8 mouse cellular contexts compared by ENCODE assay signal in genomic region chr7:101107968-101108652, GRCm38 (mm10). TPM values are rescaled to one million over a fixed set of nuclear protein-coding genes. Genes with fewer than 3 reads are reported as not detected.
DNase-seq lines count a peak whose midpoint lies in the region; ATAC-seq and TF ChIP-seq lines count a peak whose summit lies in the region.

No protein-coding gene starts in this region.

- TF ChIP-seq CTCF in hindbrain, postnatal 0 days (IDR thresholded peaks at IDR 0.05; ENCODE audit: low read depth) = peak; percentile 73
- TF ChIP-seq CTCF in left cerebral cortex, adult 2 months (IDR thresholded peaks at IDR 0.05) = peak; percentile 91

- peak; percentile 97 for ATAC-seq in hindbrain, postnatal 0 days
- peak; percentile 96 for ATAC-seq in megakaryocyte, adult 5-6 weeks (ENCODE audit: poor library complexity, severe bottlenecking)

- WGBS in hindbrain, postnatal 0 days = under 1% methylated on average over 54 of the region's 75 CpGs

- no peaks in the 10 kb centered on the region for H3K9me3 ChIP-seq in hindbrain, postnatal 0 days (ENCODE audit: low read length)

- peak overlapping the region; percentile 94 for H3K9ac ChIP-seq in hindbrain, postnatal 0 days (replicated peaks; ENCODE audit: low read length)

- DNase-seq in WW6 (ENCODE audit: low read depth, low spot score) = peak; percentile 90
- DNase-seq in cerebellum, postnatal 4 days (ENCODE audit: low spot score in 2 of 2) = peak; percentile 99 to 100
- peak; percentile 97 for DNase-seq in gastrocnemius, adult 18-20 months (ENCODE audit: low spot score)
- peak; percentile 97 for DNase-seq in hindbrain, postnatal 0 days (ENCODE audit: low spot score)
- peak; percentile 98 to 99 for DNase-seq in left cerebral cortex, adult 2 months (ENCODE audit: extremely low spot score in 1 of 2, low spot score in 2 of 2)
- peak; percentile 96 to 97 for DNase-seq in right cerebral cortex, adult 2 months (ENCODE audit: low spot score in 2 of 2)
- DNase-seq in urinary bladder, postnatal 14 days (ENCODE audit: low spot score) = peak; percentile 97

- peak overlapping the region; percentile 90 for H3K4me3 ChIP-seq in hindbrain, postnatal 0 days (ENCODE audit: low read length)
- peak overlapping the region; percentile 83 for H3K4me3 ChIP-seq in left cerebral cortex, adult 2 months

- H3K27me3 ChIP-seq in hindbrain, postnatal 0 days (ENCODE audit: insufficient read depth, low read length) = no peaks in the 10 kb centered on the region

- intact Hi-C loops in left cerebral cortex, adult 2 months (cut with DNase I) = loop anchor here (2.0 kb wide), 2 partner anchors 45 to 123 kb away; no protein-coding TSS in a partner anchor

- H3K27ac ChIP-seq in hindbrain, postnatal 0 days = peak overlapping the region; percentile 99
- H3K27ac ChIP-seq in left cerebral cortex, adult 2 months = peak overlapping the region; percentile 82

- H3K4me1 ChIP-seq in hindbrain, postnatal 0 days (ENCODE audit: insufficient read depth, low read length) = peaks cover 10% of the 10 kb centered on the region; the same call in 1 of the 2 replicates

- H3K36me3 ChIP-seq in hindbrain, postnatal 0 days (ENCODE audit: insufficient read depth, low read length) = no peaks in the 10 kb centered on the region

- peak overlapping the region; percentile 87 for H3K4me2 ChIP-seq in hindbrain, postnatal 0 days (ENCODE audit: low read depth, low read length)

RNA-seq across cellular contexts. Expression of gene Fchsd2, which starts 15.4 kb away (rescaled TPM):
- total RNA-seq in gastrocnemius, adult 18-20 months (2021) = 1 to 10 TPM; 5.2 to 6.3 TPM
- 42.9 and 43.1 TPM in 2 replicates for total RNA-seq in hindbrain, postnatal 0 days (2014; rRNA removed)
- 32.1 and 34.2 TPM in 2 replicates for polyA plus RNA-seq in hindbrain, postnatal 0 days (2015; fragmentation: Nextera tagmentation; extraction: Ambion mirVana)
- 10 to 100 TPM; 40.5 to 41.6 TPM for total RNA-seq in left cerebral cortex, adult 2 months (2021)
- 19.7 and 22.1 TPM in 2 replicates for total RNA-seq in megakaryocyte, adult 5-6 weeks (2015)
- total RNA-seq in megakaryocyte, adult 5-6 weeks (2017) = 17.2 and 18.1 TPM in 2 replicates

Comparison
In these comparisons a context has a peak if more than half of its experiments do, and no peak if none do; other contexts are left out.
1. Peak in every context shown above with its lines: DNase-seq, ATAC-seq, H3K4me3 ChIP-seq and H3K27ac ChIP-seq.